Mouse (Mus musculus): ENCODE measurements around the gene Amz1.

The Amz1 gene

GRCm38 (mm10) chr5:140758864-140759263 lies 34.9 kb downstream of the Amz1 start:
- Histone ChIP-seq H3K4me1 (replicated peaks; ENCODE audit: low read depth, low read length) (peaks cover 42% of the 10 kb centered on the region), H3K4me3 (replicated peaks; ENCODE audit: low read length) (no peak overlapping the region), H3K36me3 (ENCODE audit: insufficient read depth, low read length) (peaks cover 64% of the 10 kb centered on the region), H3K27me3 (ENCODE audit: insufficient read depth, low read length) (no peaks in the 10 kb centered on the region), H3K9me3 (ENCODE audit: low read length) (no peaks in the 10 kb centered on the region)
- TF ChIP-seq NANOG (IDR thresholded peaks at IDR 0.05; ENCODE audit: borderline replicate concordance, low read length) (no peak), POU5F1 (IDR thresholded peaks at IDR 0.05; ENCODE audit: borderline replicate concordance, low read length) (no peak), CTCF (conservative IDR thresholded peaks at IDR 0.05; ENCODE audit: low read length) (no peak)

DNA sequence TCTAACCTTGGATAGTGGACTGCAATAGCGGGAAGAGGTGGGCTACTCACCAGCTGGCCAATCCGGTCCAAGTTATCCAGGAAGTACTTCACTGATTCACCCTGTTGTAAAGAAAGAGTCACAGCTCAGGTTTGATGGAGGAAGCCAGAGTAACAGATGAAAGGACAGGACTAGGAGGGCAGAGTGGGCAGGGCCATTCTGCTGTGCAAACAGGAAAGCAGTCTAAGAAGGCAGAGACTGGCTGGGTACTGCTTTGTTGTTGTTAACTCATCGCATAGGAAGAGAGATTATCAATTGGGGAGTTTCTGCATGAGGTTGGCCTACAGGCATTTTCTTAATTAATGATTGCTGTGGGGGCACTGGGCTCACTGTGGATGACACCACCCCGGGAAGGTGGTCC lies 38.6 kb downstream of the Amz1 start:
- Histone ChIP-seq H3K27me3 (ENCODE audit: insufficient read depth, low read length) (no peaks in the 10 kb centered on the region), H3K4me3 (replicated peaks; ENCODE audit: low read length) (no peak overlapping the region), H3K36me3 (ENCODE audit: insufficient read depth, low read length) (peaks cover 91% of the 10 kb centered on the region), H3K4me1 (replicated peaks; ENCODE audit: low read depth, low read length) (peaks cover 37% of the 10 kb centered on the region), H3K9me3 (ENCODE audit: low read length) (no peaks in the 10 kb centered on the region)
- TF ChIP-seq CTCF (conservative IDR thresholded peaks at IDR 0.05; ENCODE audit: low read length): no peak
- TF ChIP-seq POU5F1 (IDR thresholded peaks at IDR 0.05; ENCODE audit: borderline replicate concordance, low read length): no peak
- no peak for TF ChIP-seq NANOG (IDR thresholded peaks at IDR 0.05; ENCODE audit: borderline replicate concordance, low read length)

DNA sequence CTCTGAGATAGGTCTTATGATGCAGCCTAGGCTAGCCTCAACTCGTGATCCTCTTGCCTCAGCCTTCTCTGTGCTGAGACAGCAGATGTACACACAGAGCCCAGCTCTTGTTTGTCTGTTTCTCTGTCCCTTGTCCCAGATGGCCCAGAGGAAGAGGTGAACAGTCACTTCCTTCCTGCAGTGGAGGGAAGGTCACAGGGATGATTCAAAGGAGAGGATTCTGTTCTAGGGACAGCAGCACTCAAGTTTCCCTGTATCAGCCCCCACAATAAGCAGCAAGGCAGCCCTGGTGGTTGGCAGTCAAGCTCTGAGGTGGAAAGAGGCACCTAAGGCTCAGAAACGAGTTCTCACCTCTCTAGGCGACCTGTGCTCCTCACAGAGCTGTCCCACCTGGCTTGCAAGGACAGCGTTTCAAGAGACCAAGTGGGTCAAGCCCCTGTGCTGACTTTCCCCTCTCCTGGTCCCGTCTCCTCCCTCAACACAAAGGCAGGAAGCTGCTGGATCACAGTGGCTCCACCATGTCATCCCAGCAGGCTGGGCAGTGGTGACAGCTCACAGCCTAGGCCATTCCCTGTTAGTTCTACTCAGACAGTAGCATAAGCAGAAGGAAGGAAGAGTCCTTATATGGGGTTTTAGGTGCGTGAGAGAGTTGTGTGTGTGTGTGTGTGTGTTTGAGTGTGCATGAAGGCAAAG lies 41.1 kb downstream of the Amz1 start:
- Histone ChIP-seq H3K4me3 (replicated peaks; ENCODE audit: low read length) (no peak overlapping the region), H3K27me3 (ENCODE audit: insufficient read depth, low read length) (no peaks in the 10 kb centered on the region), H3K4me1 (replicated peaks; ENCODE audit: low read depth, low read length) (peaks cover 34% of the 10 kb centered on the region), H3K36me3 (ENCODE audit: insufficient read depth, low read length) (peaks cover 81% of the 10 kb centered on the region), H3K9me3 (ENCODE audit: low read length) (no peaks in the 10 kb centered on the region)
- no peak for TF ChIP-seq NANOG (IDR thresholded peaks at IDR 0.05; ENCODE audit: borderline replicate concordance, low read length)
- TF ChIP-seq POU5F1 (IDR thresholded peaks at IDR 0.05; ENCODE audit: borderline replicate concordance, low read length): no peak
- no peak for TF ChIP-seq CTCF (conservative IDR thresholded peaks at IDR 0.05; ENCODE audit: low read length)

GRCm38 (mm10) chr5:140766566-140766965 lies 42.6 kb downstream of the Amz1 start:
- no peaks in the 10 kb centered on the region for H3K27me3 ChIP-seq (ENCODE audit: insufficient read depth, low read length)
- H3K9me3 ChIP-seq (ENCODE audit: low read length): no peaks in the 10 kb centered on the region
- TF ChIP-seq NANOG (IDR thresholded peaks at IDR 0.05; ENCODE audit: borderline replicate concordance, low read length) (no peak), POU5F1 (IDR thresholded peaks at IDR 0.05; ENCODE audit: borderline replicate concordance, low read length) (no peak), CTCF (conservative IDR thresholded peaks at IDR 0.05; ENCODE audit: low read length) (no peak)
- no peak overlapping the region for H3K4me3 ChIP-seq (replicated peaks; ENCODE audit: low read length)
- peaks cover 19% of the 10 kb centered on the region for H3K4me1 ChIP-seq (replicated peaks; ENCODE audit: low read depth, low read length)
- peaks cover 71% of the 10 kb centered on the region for H3K36me3 ChIP-seq (ENCODE audit: insufficient read depth, low read length)

GRCm38 (mm10) chr5:140767704-140768141 lies 43.8 kb downstream of the Amz1 start:
- H3K9me3 ChIP-seq (ENCODE audit: low read length): no peaks in the 10 kb centered on the region
- H3K4me3 ChIP-seq (replicated peaks; ENCODE audit: low read length): no peak overlapping the region
- H3K4me1 ChIP-seq (replicated peaks; ENCODE audit: low read depth, low read length): peaks cover 12% of the 10 kb centered on the region
- no peaks in the 10 kb centered on the region for H3K27me3 ChIP-seq (ENCODE audit: insufficient read depth, low read length)
- peaks cover 60% of the 10 kb centered on the region for H3K36me3 ChIP-seq (ENCODE audit: insufficient read depth, low read length)
- TF ChIP-seq CTCF (conservative IDR thresholded peaks at IDR 0.05; ENCODE audit: low read length) (no peak), NANOG (IDR thresholded peaks at IDR 0.05; ENCODE audit: borderline replicate concordance, low read length) (no peak), POU5F1 (IDR thresholded peaks at IDR 0.05; ENCODE audit: borderline replicate concordance, low read length) (no peak)

DNA sequence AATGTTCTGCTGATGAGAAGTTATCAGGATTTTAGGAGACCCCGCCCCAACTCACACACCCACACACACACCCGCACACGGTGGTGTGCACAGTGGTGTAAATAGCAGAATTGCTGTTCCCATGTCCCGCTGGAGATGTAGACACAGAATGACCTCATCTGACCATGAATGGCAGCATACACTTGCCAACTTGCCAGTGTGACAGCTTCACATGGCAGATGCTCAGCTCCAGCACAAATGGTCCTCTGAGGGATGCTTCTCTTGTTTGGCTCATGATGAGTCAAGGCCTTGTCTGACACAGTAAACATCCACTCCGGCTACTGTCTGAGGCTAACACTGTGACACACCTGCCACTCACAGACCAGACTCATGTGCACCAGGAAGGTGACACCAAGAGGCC lies 44.4 kb downstream of the Amz1 start:
- Histone ChIP-seq H3K4me1 (replicated peaks; ENCODE audit: low read depth, low read length) (peaks cover 12% of the 10 kb centered on the region), H3K9me3 (ENCODE audit: low read length) (no peaks in the 10 kb centered on the region), H3K27me3 (ENCODE audit: insufficient read depth, low read length) (no peaks in the 10 kb centered on the region), H3K4me3 (replicated peaks; ENCODE audit: low read length) (no peak overlapping the region), H3K36me3 (ENCODE audit: insufficient read depth, low read length) (peaks cover 58% of the 10 kb centered on the region)
- TF ChIP-seq NANOG (IDR thresholded peaks at IDR 0.05; ENCODE audit: borderline replicate concordance, low read length): no peak
- no peak for TF ChIP-seq CTCF (conservative IDR thresholded peaks at IDR 0.05; ENCODE audit: low read length)
- no peak for TF ChIP-seq POU5F1 (IDR thresholded peaks at IDR 0.05; ENCODE audit: borderline replicate concordance, low read length)

DNA sequence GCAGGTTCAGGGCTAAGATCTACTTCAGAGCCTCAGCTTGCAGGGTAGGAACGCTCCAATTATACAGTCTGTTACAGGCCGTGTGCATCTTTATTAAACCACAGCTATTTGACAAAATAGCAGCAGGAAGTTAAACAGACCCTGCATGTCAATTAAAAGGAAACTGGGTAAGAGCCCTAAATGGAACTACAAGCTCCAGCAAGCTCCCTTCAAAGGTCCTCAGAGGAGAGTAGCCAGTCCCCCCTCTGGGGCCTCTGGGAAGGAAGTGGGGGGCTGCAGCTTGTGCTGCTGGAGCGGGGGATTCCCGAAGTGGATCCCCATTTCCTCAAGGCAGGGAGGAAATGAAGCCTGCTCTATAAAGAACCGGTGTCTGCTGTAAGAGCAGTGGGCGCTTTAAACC lies 47.7 kb downstream of the Amz1 start:
- Histone ChIP-seq H3K36me3 (ENCODE audit: insufficient read depth, low read length) (peaks cover 48% of the 10 kb centered on the region), H3K27me3 (ENCODE audit: insufficient read depth, low read length) (no peaks in the 10 kb centered on the region), H3K9me3 (ENCODE audit: low read length) (no peaks in the 10 kb centered on the region), H3K4me1 (replicated peaks; ENCODE audit: low read depth, low read length) (peaks cover 12% of the 10 kb centered on the region), H3K4me3 (replicated peaks; ENCODE audit: low read length) (no peak overlapping the region)
- TF ChIP-seq CTCF (conservative IDR thresholded peaks at IDR 0.05; ENCODE audit: low read length) (no peak), POU5F1 (IDR thresholded peaks at IDR 0.05; ENCODE audit: borderline replicate concordance, low read length) (no peak), NANOG (IDR thresholded peaks at IDR 0.05; ENCODE audit: borderline replicate concordance, low read length) (no peak)

DNA sequence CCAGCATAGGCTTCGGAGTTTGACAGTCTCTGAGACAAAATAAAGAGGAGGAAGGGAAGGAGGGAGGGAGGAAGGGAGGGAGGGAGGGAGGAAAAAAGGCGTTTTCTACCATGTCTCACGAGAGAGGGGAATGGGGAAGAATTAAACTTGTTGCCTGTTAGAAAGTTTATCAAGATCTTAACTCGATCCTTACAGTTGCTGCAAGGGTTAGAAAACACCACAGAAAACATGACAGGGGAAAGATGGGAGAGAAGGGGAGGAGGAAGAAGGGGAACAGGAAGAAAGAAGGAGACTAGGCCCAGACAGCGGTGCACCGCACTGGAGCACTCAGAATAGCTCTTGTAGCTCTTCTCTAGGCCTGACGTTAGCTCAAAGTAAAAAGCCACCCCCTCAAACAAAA lies 48.2 kb downstream of the Amz1 start:
- Histone ChIP-seq H3K9me3 (ENCODE audit: low read length) (no peaks in the 10 kb centered on the region), H3K4me3 (replicated peaks; ENCODE audit: low read length) (no peak overlapping the region), H3K4me1 (replicated peaks; ENCODE audit: low read depth, low read length) (peaks cover 12% of the 10 kb centered on the region), H3K36me3 (ENCODE audit: insufficient read depth, low read length) (peaks cover 49% of the 10 kb centered on the region), H3K27me3 (ENCODE audit: insufficient read depth, low read length) (no peaks in the 10 kb centered on the region)
- TF ChIP-seq NANOG (IDR thresholded peaks at IDR 0.05; ENCODE audit: borderline replicate concordance, low read length) (no peak), CTCF (conservative IDR thresholded peaks at IDR 0.05; ENCODE audit: low read length) (no peak), POU5F1 (IDR thresholded peaks at IDR 0.05; ENCODE audit: borderline replicate concordance, low read length) (no peak)

DNA sequence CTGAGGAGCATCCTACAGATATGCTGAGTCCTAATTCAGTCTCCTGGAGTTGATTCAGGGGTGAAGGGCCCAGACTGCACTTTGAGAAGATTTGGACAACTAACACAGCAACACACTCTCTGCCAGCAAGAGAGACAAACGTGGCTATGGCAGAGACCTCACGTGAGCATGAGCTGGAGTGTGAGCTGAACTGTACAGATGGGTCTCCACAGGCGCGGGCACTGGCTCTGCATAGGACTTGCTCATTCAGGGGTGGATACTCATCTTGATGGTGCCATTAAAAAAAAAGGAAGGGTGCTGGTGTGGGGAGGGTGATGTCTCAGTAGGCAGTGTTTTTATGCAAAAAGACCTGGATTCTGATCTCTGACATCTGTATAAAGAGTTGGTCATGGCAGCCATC lies 51.2 kb downstream of the Amz1 start:
- Histone ChIP-seq H3K4me3 (replicated peaks; ENCODE audit: low read length) (no peak overlapping the region), H3K4me1 (replicated peaks; ENCODE audit: low read depth, low read length) (no peaks in the 10 kb centered on the region), H3K27me3 (ENCODE audit: insufficient read depth, low read length) (no peaks in the 10 kb centered on the region), H3K9me3 (ENCODE audit: low read length) (no peaks in the 10 kb centered on the region), H3K36me3 (ENCODE audit: insufficient read depth, low read length) (peaks cover 60% of the 10 kb centered on the region)
- no peak for TF ChIP-seq NANOG (IDR thresholded peaks at IDR 0.05; ENCODE audit: borderline replicate concordance, low read length)
- no peak for TF ChIP-seq POU5F1 (IDR thresholded peaks at IDR 0.05; ENCODE audit: borderline replicate concordance, low read length)
- no peak for TF ChIP-seq CTCF (conservative IDR thresholded peaks at IDR 0.05; ENCODE audit: low read length)

Measured in E14TG2a.4 (cell line).